Mouse (Mus musculus) limb, embryonic 15.5 days (tissue): ENCODE measurements at regions not wholly inside any gene's neighbourhood (a gene's known extent, or its start where the extent isn't known, plus 50 kb on each side); places are given as distances from the start of the nearest gene placed in this dataset.

ENCODE experiments used
- ATAC-seq: fragments of 200-750 bp; cut with Nextera tagmentation; 2 replicates; pipeline ENCODE4 v1.8.0; 2017; ENCODE audit warnings: low read depth, moderate TSS enrichment; ENCODE audit not compliant: insufficient number of reproducible peaks, low FRiP score, low TSS enrichment
- H3K27ac ChIP-seq: fragments of 300-500 bp; sonication (generic); 2 replicates; pipeline ENCODE4 v1.5.1; 2015; ENCODE audit warnings: moderate library complexity, mild to moderate bottlenecking, inconsistent platforms
- H3K27me3 ChIP-seq: fragments of 300-500 bp; sonication (generic); 2 replicates; pipeline ENCODE4 v1.6.1; 2015; ENCODE audit warnings: inconsistent platforms
- H3K36me3 ChIP-seq: fragments of 300-500 bp; sonication (generic); 2 replicates; pipeline ENCODE4 v1.6.1; 2015; ENCODE audit warnings: inconsistent platforms
- H3K4me1 ChIP-seq: fragments of 300-500 bp; sonication (generic); 2 replicates; pipeline ENCODE4 v1.6.1; 2015; ENCODE audit warnings: inconsistent platforms
- H3K4me2 ChIP-seq: fragments of 300-500 bp; sonication (generic); 2 replicates; pipeline ENCODE4 v1.6.1; 2015; ENCODE audit warnings: mild to moderate bottlenecking, inconsistent platforms
- H3K4me3 ChIP-seq: fragments of 300-500 bp; sonication (generic); 2 replicates; pipeline ENCODE4 v1.5.1; 2015; ENCODE audit warnings: mild to moderate bottlenecking, inconsistent platforms
- H3K9ac ChIP-seq: fragments of 300-500 bp; sonication (generic); 2 replicates; pipeline ENCODE4 v1.6.1; 2015; ENCODE audit warnings: inconsistent platforms
- H3K9me3 ChIP-seq: fragments of 300-500 bp; sonication (generic); 2 replicates; pipeline ENCODE4 v1.6.1; 2016; ENCODE audit warnings: inconsistent platforms
- WGBS: fragments of 180-500 bp; shearing (Covaris S2); methylation state at CpG from one replicate; pipeline ENCODE4 v1.1.7; 2015; 5-methylcytosine and 5-hydroxymethylcytosine counted together

- no peaks in the 10 kb centered on the region for H3K27me3 ChIP-seq
These were observed 62.0 kb upstream of the Rtl1 start for GRCm38 (mm10) chr12:109662179-109662578.

GRCm38 (mm10) chr12:109674766-109675165, 74.6 kb upstream of the Rtl1 start:
- Histone ChIP-seq H3K27me3 (no peaks in the 10 kb centered on the region), H3K36me3 (peaks cover 19% of the 10 kb centered on the region), H3K9me3 (no peaks in the 10 kb centered on the region), H3K4me1 (no peaks in the 10 kb centered on the region), H3K4me2 (no peak overlapping the region), H3K4me3 (no peak overlapping the region), H3K27ac (no peak overlapping the region), H3K9ac (no peak overlapping the region)
- 77% methylated on average over 4 of the region's 4 CpGs for WGBS
- ATAC-seq = no peak

More at GRCm38 (mm10) chr12:109662179-109662578, 62.0 kb upstream of the Rtl1 start:
- 72% methylated on average over 2 of the region's 2 CpGs for WGBS
- Histone ChIP-seq H3K9ac (no peak overlapping the region), H3K4me1 (no peaks in the 10 kb centered on the region), H3K36me3 (peaks cover 8% of the 10 kb centered on the region; the same call in 1 of the 2 replicates), H3K9me3 (no peaks in the 10 kb centered on the region), H3K4me3 (no peak overlapping the region), H3K4me2 (no peak overlapping the region), H3K27ac (no peak overlapping the region)
- no peak for ATAC-seq

GRCm38 (mm10) chr12:109694046-109694445, 93.9 kb upstream of the Rtl1 start:
- Histone ChIP-seq H3K36me3 (peaks cover 57% of the 10 kb centered on the region), H3K4me2 (no peak overlapping the region), H3K9me3 (no peaks in the 10 kb centered on the region), H3K4me3 (no peak overlapping the region), H3K4me1 (no peaks in the 10 kb centered on the region), H3K27me3 (no peaks in the 10 kb centered on the region), H3K27ac (no peak overlapping the region), H3K9ac (no peak overlapping the region)
- no peak for ATAC-seq
- 91% methylated on average over 4 of the region's 4 CpGs for WGBS

GRCm38 (mm10) chr12:109694801-109695430, 94.8 kb upstream of the Rtl1 start:
- peaks cover 57% of the 10 kb centered on the region for H3K36me3 ChIP-seq
- H3K4me1 ChIP-seq = no peaks in the 10 kb centered on the region
- WGBS = 85% methylated on average over 5 of the region's 5 CpGs
- no peaks in the 10 kb centered on the region for H3K9me3 ChIP-seq
- H3K27me3 ChIP-seq = no peaks in the 10 kb centered on the region
- H3K4me2 ChIP-seq = no peak overlapping the region
- no peak overlapping the region for H3K9ac ChIP-seq
- no peak overlapping the region for H3K4me3 ChIP-seq
- no peak overlapping the region for H3K27ac ChIP-seq
- no peak for ATAC-seq

GRCm38 (mm10) chr12:109706820-109707219, 106.7 kb upstream of the Rtl1 start:
- peaks cover 17% of the 10 kb centered on the region for H3K36me3 ChIP-seq
- H3K4me3 ChIP-seq = no peak overlapping the region
- H3K4me1 ChIP-seq = no peaks in the 10 kb centered on the region
- WGBS = 61% methylated on average over 5 of the region's 6 CpGs
- no peak overlapping the region for H3K27ac ChIP-seq
- no peaks in the 10 kb centered on the region for H3K9me3 ChIP-seq
- no peak overlapping the region for H3K9ac ChIP-seq
- no peak for ATAC-seq
- no peaks in the 10 kb centered on the region for H3K27me3 ChIP-seq
- H3K4me2 ChIP-seq = no peak overlapping the region

GRCm38 (mm10) chr12:109709661-109710060, 109.5 kb upstream of the Rtl1 start:
- H3K9me3 ChIP-seq = no peaks in the 10 kb centered on the region
- no peaks in the 10 kb centered on the region for H3K4me1 ChIP-seq
- peaks cover 43% of the 10 kb centered on the region for H3K36me3 ChIP-seq
- no peak overlapping the region for H3K4me2 ChIP-seq
- no peak overlapping the region for H3K27ac ChIP-seq
- no peak overlapping the region for H3K9ac ChIP-seq
- no peak overlapping the region for H3K4me3 ChIP-seq
- H3K27me3 ChIP-seq = no peaks in the 10 kb centered on the region
- no peak for ATAC-seq
- 95% methylated on average over 5 of the region's 5 CpGs for WGBS

GRCm38 (mm10) chr12:109711392-109711791, 111.3 kb upstream of the Rtl1 start:
- Histone ChIP-seq H3K27ac (no peak overlapping the region), H3K9me3 (no peaks in the 10 kb centered on the region), H3K27me3 (no peaks in the 10 kb centered on the region), H3K36me3 (peaks cover 57% of the 10 kb centered on the region), H3K4me3 (no peak overlapping the region), H3K4me2 (no peak overlapping the region), H3K9ac (no peak overlapping the region), H3K4me1 (no peaks in the 10 kb centered on the region)
- 89% methylated on average over 5 of the region's 5 CpGs for WGBS
- no peak for ATAC-seq

- Histone ChIP-seq H3K9me3 (no peaks in the 10 kb centered on the region), H3K27me3 (no peaks in the 10 kb centered on the region), H3K9ac (no peak overlapping the region), H3K36me3 (peaks cover 62% of the 10 kb centered on the region), H3K4me3 (no peak overlapping the region), H3K27ac (no peak overlapping the region), H3K4me2 (no peak overlapping the region), H3K4me1 (no peaks in the 10 kb centered on the region)
- 80% methylated on average over 7 of the region's 7 CpGs for WGBS
- ATAC-seq = no peak
These were observed 111.8 kb upstream of the Rtl1 start for GRCm38 (mm10) chr12:109711946-109712345.

- ATAC-seq = no peak
- 91% methylated on average over 16 of the region's 16 CpGs for WGBS
- H3K36me3 ChIP-seq = peaks cover 66% of the 10 kb centered on the region
- H3K27me3 ChIP-seq = no peaks in the 10 kb centered on the region
- no peaks in the 10 kb centered on the region for H3K9me3 ChIP-seq
- no peak overlapping the region for H3K27ac ChIP-seq
- no peak overlapping the region for H3K9ac ChIP-seq
- no peak overlapping the region for H3K4me3 ChIP-seq
- no peak overlapping the region for H3K4me2 ChIP-seq
- H3K4me1 ChIP-seq = no peaks in the 10 kb centered on the region
These were observed 112.3 kb upstream of the Rtl1 start for GRCm38 (mm10) chr12:109712386-109712785.

- H3K36me3 ChIP-seq = peaks cover 73% of the 10 kb centered on the region
- WGBS = 93% methylated on average over 3 of the region's 3 CpGs
- H3K4me3 ChIP-seq = no peak overlapping the region
- no peaks in the 10 kb centered on the region for H3K27me3 ChIP-seq
- no peak overlapping the region for H3K4me2 ChIP-seq
- no peaks in the 10 kb centered on the region for H3K9me3 ChIP-seq
- no peak overlapping the region for H3K9ac ChIP-seq
- ATAC-seq = no peak
- no peaks in the 10 kb centered on the region for H3K4me1 ChIP-seq
- no peak overlapping the region for H3K27ac ChIP-seq
These were observed 112.9 kb upstream of the Rtl1 start for GRCm38 (mm10) chr12:109713041-109713440.

- Histone ChIP-seq H3K27ac (no peak overlapping the region), H3K4me3 (no peak overlapping the region), H3K9me3 (no peaks in the 10 kb centered on the region), H3K36me3 (peaks cover 81% of the 10 kb centered on the region), H3K9ac (no peak overlapping the region), H3K4me2 (no peak overlapping the region), H3K4me1 (no peaks in the 10 kb centered on the region), H3K27me3 (no peaks in the 10 kb centered on the region)
- 90% methylated on average over 5 of the region's 5 CpGs for WGBS
- ATAC-seq = no peak
These were observed 113.9 kb upstream of the Rtl1 start for GRCm38 (mm10) chr12:109714061-109714460.

GRCm38 (mm10) chr12:109716991-109717390, 116.9 kb upstream of the Rtl1 start:
- Histone ChIP-seq H3K4me3 (no peak overlapping the region), H3K9me3 (no peaks in the 10 kb centered on the region), H3K27ac (no peak overlapping the region), H3K36me3 (peaks cover 84% of the 10 kb centered on the region), H3K9ac (no peak overlapping the region), H3K4me2 (no peak overlapping the region), H3K27me3 (no peaks in the 10 kb centered on the region), H3K4me1 (no peaks in the 10 kb centered on the region)
- no peak for ATAC-seq
- 92% methylated on average over 20 of the region's 20 CpGs for WGBS

GRCm38 (mm10) chr12:109718036-109718435, 117.9 kb upstream of the Rtl1 start:
- Histone ChIP-seq H3K27me3 (no peaks in the 10 kb centered on the region), H3K4me3 (no peak overlapping the region), H3K4me2 (no peak overlapping the region), H3K36me3 (peaks cover 83% of the 10 kb centered on the region), H3K27ac (no peak overlapping the region), H3K9me3 (no peaks in the 10 kb centered on the region), H3K9ac (no peak overlapping the region), H3K4me1 (no peaks in the 10 kb centered on the region)
- 93% methylated on average over 9 of the region's 9 CpGs for WGBS
- no peak for ATAC-seq
